Mouse (Mus musculus) hindbrain, embryonic 14.5 days (tissue): ENCODE data around the gene Hspa4. TPM values are rescaled to one million over a fixed set of nuclear protein-coding genes. Genes with fewer than 3 reads are reported as not detected.
"Not testable (repeated sequence)": the region's sequence is repeated elsewhere in the genome, so short reads cannot be mapped to it uniquely, and the experiment has no call there.

Source experiments
- ATAC-seq: fragments of 200-750 bp; cut with Nextera tagmentation; 2 replicates; pipeline ENCODE4 v1.8.0; 2017; ENCODE audit warnings: moderate number of reproducible peaks, mild to moderate bottlenecking, moderate TSS enrichment, moderate library complexity; ENCODE audit not compliant: low FRiP score
- DNase-seq: peaks from one replicate; pipeline ENCODE4 v3.0.0-alpha.2; 2015; ENCODE audit warnings: low spot score
- H3K27ac ChIP-seq: fragments of 300-500 bp; sonication (generic); 2 replicates; pipeline ENCODE4 v1.5.1; 2014; ENCODE audit warnings: mild to moderate bottlenecking, moderate library complexity
- H3K27me3 ChIP-seq: fragments of 300-500 bp; sonication (generic); 2 replicates; pipeline ENCODE4 v1.6.1; 2014; ENCODE audit warnings: mild to moderate bottlenecking, low read length, mixed read lengths; ENCODE audit not compliant: control insufficient read depth, insufficient read depth
- H3K36me3 ChIP-seq: fragments of 300-500 bp; sonication (generic); replicated peaks from 2 replicates; pipeline ENCODE4 v1.6.1; 2014; ENCODE audit not compliant: control insufficient read depth, insufficient read depth
- H3K4me1 ChIP-seq: fragments of 300-500 bp; sonication (generic); replicated peaks from 2 replicates; pipeline ENCODE4 v1.6.1; 2014; ENCODE audit warnings: antibody characterized with exemption, low read length, mixed read lengths; ENCODE audit not compliant: control insufficient read depth, insufficient read depth
- H3K4me2 ChIP-seq: fragments of 300-500 bp; sonication (generic); replicated peaks from 2 replicates; pipeline ENCODE4 v1.6.1; 2014; ENCODE audit warnings: mild to moderate bottlenecking, moderate library complexity
- H3K4me3 ChIP-seq: fragments of 300-500 bp; sonication (generic); replicated peaks from 2 replicates; pipeline ENCODE4 v1.5.1; 2014; ENCODE audit warnings: mild to moderate bottlenecking, low read length
- H3K9ac ChIP-seq: fragments of 300-500 bp; sonication (generic); 2 replicates; pipeline ENCODE4 v1.6.1; 2014
- H3K9me3 ChIP-seq: fragments of 300-500 bp; sonication (generic); 2 replicates; pipeline ENCODE4 v1.6.1; 2016; ENCODE audit warnings: low read length; ENCODE audit not compliant: control insufficient read depth
- WGBS: fragments of 180-500 bp; shearing (Covaris S2); extraction: QIAGEN DNeasy Blood & Tissue Kit; methylation state at CpG from one replicate; pipeline ENCODE4 v1.1.7; 2014; 5-methylcytosine and 5-hydroxymethylcytosine counted together
- polyA plus RNA-seq: library from polyadenylated mRNA; unstranded; fragments of >200 nt; fragmentation: Nextera tagmentation; extraction: Ambion mirVana; gene quantifications from 2 replicates; pipeline ENCODE4 v1.2.1, GENCODE M21; 2014

The Hspa4 gene
- polyA plus RNA-seq, 1 experiment from 2014 or later = 52.7 TPM

DNA sequence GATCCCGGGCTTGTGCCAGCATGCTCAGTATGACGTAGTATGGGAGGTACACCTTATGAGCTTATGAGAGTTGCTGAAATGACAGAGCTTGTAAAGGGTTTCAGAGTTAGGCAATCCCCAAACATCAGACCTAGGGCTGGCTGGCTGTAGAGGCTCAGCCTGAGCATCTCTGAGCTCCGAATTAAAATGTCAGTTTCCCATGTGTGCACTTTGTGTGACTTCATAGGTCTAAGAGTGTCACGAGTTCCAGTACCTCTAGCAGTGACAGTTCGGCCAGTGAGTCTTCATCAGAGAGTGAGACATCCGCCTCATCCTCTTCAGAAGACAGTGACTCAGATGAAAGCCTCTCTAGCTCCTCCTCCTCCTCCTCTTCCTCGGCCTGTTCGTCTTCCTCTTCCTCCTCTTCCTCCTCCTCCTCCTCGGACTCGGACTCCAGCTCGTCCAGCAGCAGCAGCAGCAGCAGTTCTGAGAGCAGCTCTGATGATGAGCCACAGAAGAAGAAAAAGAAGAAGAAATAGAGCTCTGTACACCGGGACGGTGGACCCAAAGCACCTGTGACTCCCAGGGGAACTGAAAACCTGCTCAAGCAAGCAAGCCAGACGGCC is 31.9 kb upstream of the Hspa4 start:
- H3K36me3 ChIP-seq = peaks cover 58% of the 10 kb centered on the region
- H3K4me2 ChIP-seq = no peak overlapping the region
- no peak overlapping the region for H3K27ac ChIP-seq
- no peaks in the 10 kb centered on the region for H3K9me3 ChIP-seq
- 89% methylated on average over 14 of the region's 14 CpGs for WGBS
- no peaks in the 10 kb centered on the region for H3K4me1 ChIP-seq
- no peak overlapping the region for H3K4me3 ChIP-seq
- ATAC-seq (no peak), DNase-seq (no peak)
- H3K27me3 ChIP-seq = no peaks in the 10 kb centered on the region
- no peak overlapping the region for H3K9ac ChIP-seq

- DNase-seq = no peak
- WGBS = 96% methylated on average over 6 of the region's 6 CpGs
- H3K36me3 ChIP-seq = peaks cover 60% of the 10 kb centered on the region
Measured at GRCm38 (mm10) chr11:53331121-53331520, 30.9 kb upstream of the Hspa4 start.

GRCm38 (mm10) chr11:53330325-53330724 is 30.1 kb upstream of the Hspa4 start:
- Histone ChIP-seq H3K4me1 (peaks cover 5% of the 10 kb centered on the region; the same call in 1 of the 2 replicates), H3K4me2 (no peak overlapping the region), H3K9me3 (no peaks in the 10 kb centered on the region), H3K9ac (no peak overlapping the region), H3K27me3 (no peaks in the 10 kb centered on the region), H3K4me3 (no peak overlapping the region), H3K27ac (no peak overlapping the region), H3K36me3 (peaks cover 60% of the 10 kb centered on the region)
- DNase-seq (no peak), ATAC-seq (no peak)
- 92% methylated on average over 7 of the region's 7 CpGs for WGBS

More at GRCm38 (mm10) chr11:53331121-53331520, 30.9 kb upstream of the Hspa4 start:
- no peak overlapping the region for H3K4me3 ChIP-seq
- H3K27me3 ChIP-seq = no peaks in the 10 kb centered on the region
- H3K9ac ChIP-seq = no peak overlapping the region
- H3K4me2 ChIP-seq = no peak overlapping the region
- H3K9me3 ChIP-seq = no peaks in the 10 kb centered on the region
- ATAC-seq = no peak
- H3K4me1 ChIP-seq = no peaks in the 10 kb centered on the region
- no peak overlapping the region for H3K27ac ChIP-seq

GRCm38 (mm10) chr11:53324512-53324968 is 24.3 kb upstream of the Hspa4 start, which contains the start of gene Zcchc10:
TSS of gene Zcchc10 (plus strand) at chr11:53324679.
- ATAC-seq = peak; percentile 91
- WGBS = under 1% methylated on average over 21 of the region's 21 CpGs
- peak within 1 kb of the TSS; percentile 70 for H3K27ac ChIP-seq
- peak within 1 kb of the TSS; percentile 58 for H3K4me3 ChIP-seq
- H3K9me3 ChIP-seq = no peaks in the 10 kb centered on the region
- DNase-seq = peak; percentile 88
- no peaks in the 10 kb centered on the region for H3K27me3 ChIP-seq
- H3K4me1 ChIP-seq = peaks cover 9% of the 10 kb centered on the region; the same call in 1 of the 2 replicates
- H3K4me2 ChIP-seq = peak within 1 kb of the TSS; percentile 76
- H3K9ac ChIP-seq = peak within 1 kb of the TSS; percentile 72
- peaks cover 26% of the 10 kb centered on the region for H3K36me3 ChIP-seq

DNA sequence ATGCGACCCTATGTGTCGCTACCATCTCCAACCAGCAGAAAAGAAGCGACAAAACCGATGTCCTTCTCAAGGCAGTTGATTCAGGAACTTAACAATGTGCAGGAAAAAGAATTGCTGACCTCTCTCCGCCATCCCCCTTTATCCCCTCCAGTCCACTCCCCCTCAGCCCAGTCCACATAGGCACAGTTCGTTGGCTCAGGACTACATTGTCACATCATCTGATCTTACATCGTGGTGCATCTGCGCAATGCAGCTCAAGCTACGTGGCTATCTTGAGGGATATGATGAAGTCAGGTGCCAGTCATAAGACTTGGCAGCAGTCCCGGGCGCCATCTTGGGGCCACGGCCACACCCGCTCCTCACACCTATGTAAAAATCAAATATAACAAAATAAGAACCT is 19.6 kb upstream of the Hspa4 start:
- not testable (repeated sequence) for H3K4me3 ChIP-seq, H3K27ac ChIP-seq, H3K9me3 ChIP-seq, ATAC-seq, H3K4me1 ChIP-seq, H3K4me2 ChIP-seq, H3K27me3 ChIP-seq, H3K9ac ChIP-seq, H3K36me3 ChIP-seq, DNase-seq
- WGBS = 94% methylated on average over 13 of the region's 13 CpGs

- not testable (repeated sequence) for H3K9me3 ChIP-seq
- WGBS = 75% methylated on average over 1 of the region's 3 CpGs
Measured at GRCm38 (mm10) chr11:53318568-53318967, 18.3 kb upstream of the Hspa4 start.

GRCm38 (mm10) chr11:53318041-53318440 is 17.8 kb upstream of the Hspa4 start:
- no peaks in the 10 kb centered on the region for H3K9me3 ChIP-seq
- H3K4me2 ChIP-seq = no peak overlapping the region
- no peaks in the 10 kb centered on the region for H3K36me3 ChIP-seq
- no peak overlapping the region for H3K27ac ChIP-seq
- WGBS = 86% methylated on average over 7 of the region's 7 CpGs
- H3K4me1 ChIP-seq = no peaks in the 10 kb centered on the region
- ATAC-seq (no peak), DNase-seq (no peak)
- no peak overlapping the region for H3K4me3 ChIP-seq
- no peaks in the 10 kb centered on the region for H3K27me3 ChIP-seq
- no peak overlapping the region for H3K9ac ChIP-seq

More at GRCm38 (mm10) chr11:53318568-53318967, 18.3 kb upstream of the Hspa4 start:
- not testable (repeated sequence) for H3K9ac ChIP-seq, ATAC-seq, H3K36me3 ChIP-seq, H3K27me3 ChIP-seq, H3K27ac ChIP-seq, H3K4me3 ChIP-seq, DNase-seq, H3K4me1 ChIP-seq, H3K4me2 ChIP-seq

DNA sequence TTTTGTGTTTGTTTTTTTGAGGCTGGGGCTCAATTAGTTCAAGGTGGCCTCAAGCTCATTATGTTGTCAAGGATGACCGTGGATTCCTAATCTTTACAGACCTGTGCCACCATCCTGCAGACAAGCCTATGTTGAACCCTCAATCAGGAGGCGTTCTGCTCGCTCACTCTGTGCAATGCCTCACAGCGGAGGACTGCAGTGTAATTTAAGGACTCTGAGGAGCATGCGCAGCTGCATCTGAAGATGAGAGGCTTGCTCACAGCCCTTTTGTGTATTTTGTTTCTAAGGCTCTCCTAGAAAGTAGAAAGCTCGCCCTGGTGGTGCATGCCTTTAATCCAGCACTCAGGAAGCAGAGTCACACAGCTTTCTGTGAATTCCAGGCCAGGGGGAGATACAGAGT is 16.7 kb upstream of the Hspa4 start:
- no peak overlapping the region for H3K27ac ChIP-seq
- H3K36me3 ChIP-seq = no peaks in the 10 kb centered on the region
- no peaks in the 10 kb centered on the region for H3K27me3 ChIP-seq
- ATAC-seq = no peak
- no peak for DNase-seq
- H3K9ac ChIP-seq = 0 out of 2 replicates have a peak overlapping the region, but pooled peaks have one; percentile 16
- no peak overlapping the region for H3K4me2 ChIP-seq
- no peak overlapping the region for H3K4me3 ChIP-seq
- no peaks in the 10 kb centered on the region for H3K4me1 ChIP-seq
- no peaks in the 10 kb centered on the region for H3K9me3 ChIP-seq
- 56% methylated on average over 6 of the region's 6 CpGs for WGBS

- ATAC-seq (no peak), DNase-seq (no peak)
- Histone ChIP-seq H3K4me1 (no peaks in the 10 kb centered on the region), H3K36me3 (no peaks in the 10 kb centered on the region), H3K9ac (no peak overlapping the region), H3K27me3 (no peaks in the 10 kb centered on the region), H3K4me3 (no peak overlapping the region), H3K27ac (no peak overlapping the region), H3K4me2 (no peak overlapping the region), H3K9me3 (no peaks in the 10 kb centered on the region)
- 76% methylated on average over 1 of the region's 1 CpGs for WGBS
Measured at GRCm38 (mm10) chr11:53314770-53315173, 14.5 kb upstream of the Hspa4 start.
